Mouse (Mus musculus) kidney, embryonic 16.5 days (tissue): ENCODE data around the gene Aqp6. TPM values are rescaled to one million over a fixed set of nuclear protein-coding genes. Genes with fewer than 3 reads are reported as not detected.

ENCODE experiments used
- ATAC-seq: fragments of 200-750 bp; cut with Nextera tagmentation; 2 replicates; pipeline ENCODE4 v1.8.0; 2017; ENCODE audit warnings: moderate TSS enrichment; ENCODE audit not compliant: low FRiP score, low TSS enrichment
- H3K27ac ChIP-seq: fragments of 300-500 bp; sonication (generic); 2 replicates; pipeline ENCODE4 v1.5.1; 2014; ENCODE audit warnings: low read length
- H3K27me3 ChIP-seq: fragments of 300-500 bp; sonication (generic); 2 replicates; pipeline ENCODE4 v1.6.1; 2014; ENCODE audit warnings: low read length, control low read depth, mixed read lengths; ENCODE audit not compliant: insufficient read depth
- H3K36me3 ChIP-seq: fragments of 300-500 bp; sonication (generic); 2 replicates; pipeline ENCODE4 v1.6.1; 2014; ENCODE audit warnings: low read length, control low read depth, mixed read lengths; ENCODE audit not compliant: insufficient read depth
- H3K4me1 ChIP-seq: fragments of 300-500 bp; sonication (generic); 2 replicates; pipeline ENCODE4 v1.6.1; 2014; ENCODE audit warnings: low read length, control low read depth, mixed read lengths; ENCODE audit not compliant: insufficient read depth
- H3K4me2 ChIP-seq: fragments of 300-500 bp; sonication (generic); replicated peaks from 2 replicates; pipeline ENCODE4 v1.6.1; 2014; ENCODE audit warnings: low read depth, low read length
- H3K4me3 ChIP-seq: fragments of 300-500 bp; sonication (generic); 2 replicates; pipeline ENCODE4 v1.5.1; 2014; ENCODE audit warnings: mild to moderate bottlenecking, low read length
- H3K9ac ChIP-seq: fragments of 300-500 bp; sonication (generic); replicated peaks from 2 replicates; pipeline ENCODE4 v1.6.1; 2014; ENCODE audit warnings: low read length
- H3K9me3 ChIP-seq: fragments of 300-500 bp; sonication (generic); 2 replicates; pipeline ENCODE4 v1.6.1; 2016; ENCODE audit warnings: low read length, control low read depth
- WGBS: fragments of 180-500 bp; shearing (Covaris S2); extraction: QIAGEN DNeasy Blood & Tissue Kit; methylation state at CpG from one replicate; pipeline ENCODE4 v1.1.7; 2014; 5-methylcytosine and 5-hydroxymethylcytosine counted together
- polyA plus RNA-seq: library from polyadenylated mRNA; unstranded; fragments of >200 nt; fragmentation: Nextera tagmentation; extraction: Ambion mirVana; gene quantifications from 2 replicates; pipeline ENCODE4 v1.2.1, GENCODE M21; 2015

Aqp6 gene
- polyA plus RNA-seq, 1 experiment from 2014 or later, result not detected

DNA sequence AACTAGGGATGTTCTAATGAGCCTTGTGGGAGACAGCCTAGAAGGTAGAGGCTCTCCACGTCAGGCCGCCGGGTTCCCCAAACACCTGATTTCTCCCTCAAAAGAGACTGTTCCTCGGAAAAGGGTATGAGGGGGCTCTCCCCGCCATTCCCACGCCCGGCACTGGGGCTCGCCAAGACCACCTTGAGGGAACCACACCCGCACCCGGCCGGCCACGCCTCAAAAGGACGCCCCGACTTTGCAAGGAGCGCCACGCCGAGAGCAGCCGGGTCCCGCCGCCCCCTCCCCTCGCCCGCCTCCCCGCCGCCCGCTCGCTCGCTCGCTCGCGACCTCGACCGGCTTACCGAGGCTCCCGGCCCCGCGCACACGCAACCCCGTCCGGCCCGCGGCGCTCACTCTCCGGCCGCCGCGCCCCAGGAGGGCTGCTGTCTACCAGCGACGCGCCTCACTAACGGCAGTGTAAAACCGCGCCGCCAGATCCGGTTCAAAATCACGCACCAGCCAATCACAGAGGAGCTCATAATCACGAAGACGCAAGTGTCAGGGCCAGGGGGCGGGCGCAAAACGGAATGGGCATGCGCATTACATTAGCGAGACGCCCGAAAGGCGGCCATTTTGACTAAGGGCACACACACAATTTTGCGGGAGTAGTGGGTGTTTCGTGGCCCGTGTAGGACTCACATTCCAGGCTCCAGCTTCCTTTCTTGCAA lies 50.1 kb downstream of the Aqp6 start, which contains the start of gene Racgap1:
Racgap1 (minus strand) TSS at position 494 of the 710 bp plus-strand sequence.
- H3K27me3 ChIP-seq, result peaks cover 20% of the 10 kb centered on the region
- H3K9ac ChIP-seq, result peak within 1 kb of the TSS; percentile 78
- peak within 1 kb of the TSS; percentile 5; the same call in 1 of the 2 replicates for H3K27ac ChIP-seq
- H3K4me2 ChIP-seq, result peak within 1 kb of the TSS; percentile 62
- under 1% methylated on average over 61 of the region's 68 CpGs for WGBS
- ATAC-seq, result peak; percentile 97
- H3K4me1 ChIP-seq, result peaks cover 37% of the 10 kb centered on the region
- H3K4me3 ChIP-seq, result peak within 1 kb of the TSS; percentile 80
- H3K9me3 ChIP-seq, result no peaks in the 10 kb centered on the region
- no peaks in the 10 kb centered on the region for H3K36me3 ChIP-seq

DNA sequence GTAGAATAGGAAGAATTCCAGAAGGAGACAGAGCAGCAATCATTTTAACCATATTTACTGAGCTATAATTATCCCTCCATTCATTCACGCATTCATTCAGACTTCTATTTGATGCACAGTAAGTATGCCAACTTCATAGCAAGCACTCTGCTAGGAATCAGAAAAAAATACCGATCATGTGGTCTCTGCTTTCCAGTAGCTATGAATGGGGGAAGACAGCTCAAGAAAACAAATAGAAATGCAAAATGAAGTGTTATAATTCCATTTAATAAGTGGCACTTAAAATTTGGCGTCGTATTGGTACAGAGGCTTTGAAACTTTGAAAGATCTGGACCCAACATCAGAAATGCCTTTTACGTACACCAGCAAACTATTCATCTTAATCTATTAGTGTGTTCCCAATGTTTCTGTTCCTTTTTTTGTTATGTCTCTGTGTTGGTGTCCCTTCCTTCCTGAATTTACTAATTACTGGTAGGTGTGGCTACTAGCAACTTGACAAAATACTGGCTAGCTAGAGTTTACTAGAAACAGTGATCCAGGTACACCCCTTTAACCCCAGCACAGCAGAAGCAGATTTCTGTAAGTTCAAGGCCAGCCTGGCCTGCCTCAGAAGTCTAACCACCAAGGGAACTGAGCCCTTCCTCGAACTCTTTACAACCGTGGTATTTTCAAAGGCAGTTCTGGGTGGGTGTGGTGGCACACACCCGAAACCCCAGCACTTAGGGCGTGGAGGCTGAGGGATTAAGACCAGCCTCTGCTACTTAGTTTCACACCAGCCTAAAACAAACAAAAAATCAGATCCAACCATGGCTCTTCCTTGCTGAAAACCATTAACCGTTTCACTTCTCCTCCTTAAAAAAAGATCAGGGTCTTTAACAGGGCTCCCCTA lies 51.0 kb downstream of the Aqp6 start:
- Histone ChIP-seq H3K27ac (no peak overlapping the region), H3K4me2 (peak overlapping the region; percentile 62), H3K4me3 (peak overlapping the region; percentile 80), H3K9ac (no peak overlapping the region; the same call in 1 of the 2 replicates), H3K4me1 (peaks cover 37% of the 10 kb centered on the region), H3K36me3 (no peaks in the 10 kb centered on the region), H3K27me3 (peaks cover 20% of the 10 kb centered on the region), H3K9me3 (no peaks in the 10 kb centered on the region)
- no peak for ATAC-seq
- WGBS, result 76% methylated on average over 10 of the region's 10 CpGs

DNA sequence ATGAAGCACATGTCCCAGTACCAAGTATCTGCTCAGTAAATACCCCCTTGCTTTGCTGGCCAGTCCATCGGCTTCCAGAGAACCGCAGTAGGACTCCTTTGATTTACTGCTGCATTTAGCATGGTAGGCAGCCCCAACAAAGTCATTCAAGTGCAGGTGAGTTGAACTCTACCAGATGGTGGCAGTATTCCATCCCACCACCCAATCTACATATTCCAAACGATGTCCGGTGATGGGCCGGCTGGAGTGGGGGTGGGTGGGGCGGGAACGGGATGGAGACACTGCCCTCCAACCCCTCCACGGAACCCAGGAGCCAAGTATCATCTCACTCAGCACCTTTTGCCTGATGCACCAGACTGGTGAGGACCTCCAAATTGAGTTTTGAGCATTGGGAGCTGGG lies 52.1 kb downstream of the Aqp6 start:
- 3% methylated on average over 8 of the region's 8 CpGs for WGBS
- peak overlapping the region; percentile 21 for H3K4me3 ChIP-seq
- H3K9me3 ChIP-seq, result no peaks in the 10 kb centered on the region
- peak overlapping the region; percentile 51 for H3K4me2 ChIP-seq
- no peaks in the 10 kb centered on the region for H3K36me3 ChIP-seq
- peaks cover 20% of the 10 kb centered on the region for H3K27me3 ChIP-seq
- no peak overlapping the region for H3K27ac ChIP-seq
- no peak overlapping the region for H3K9ac ChIP-seq
- peaks cover 30% of the 10 kb centered on the region for H3K4me1 ChIP-seq
- ATAC-seq, result no peak

DNA sequence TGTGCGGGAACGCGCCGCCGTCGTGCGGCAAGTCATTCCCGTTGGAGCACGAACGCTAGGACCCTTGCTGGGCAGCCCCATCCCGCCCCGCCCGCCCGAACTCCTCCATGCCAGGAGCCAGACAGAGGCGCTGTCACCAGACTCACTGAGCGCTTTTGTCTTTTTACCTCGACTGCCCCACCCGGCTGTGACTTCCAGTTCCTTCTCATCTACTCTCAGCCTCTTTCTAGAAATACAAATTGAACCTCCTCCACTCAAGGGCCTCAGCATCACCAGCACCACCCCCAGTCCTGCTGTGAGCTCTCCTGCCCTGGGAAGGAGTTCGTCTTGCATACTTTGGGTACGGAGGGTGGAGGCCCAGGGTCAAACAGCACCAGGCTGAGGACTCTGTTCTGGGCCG lies 52.7 kb downstream of the Aqp6 start:
- Histone ChIP-seq H3K27me3 (peaks cover 20% of the 10 kb centered on the region), H3K36me3 (no peaks in the 10 kb centered on the region), H3K4me3 (peak overlapping the region; percentile 21), H3K27ac (no peak overlapping the region), H3K4me1 (peaks cover 27% of the 10 kb centered on the region), H3K9ac (no peak overlapping the region), H3K4me2 (peak overlapping the region; percentile 51), H3K9me3 (no peaks in the 10 kb centered on the region)
- ATAC-seq, result no peak
- 4% methylated on average over 21 of the region's 21 CpGs for WGBS

Other genes with a start within 250 kb of the Aqp6 start
- 27.1 and 29.8 TPM in 2 replicates for gene Fmnl3, start 230.9 kb upstream of the Aqp6 start, polyA plus RNA-seq
- 634 and 653 TPM in 2 replicates for gene Tmbim6, start 208.5 kb upstream of the Aqp6 start, polyA plus RNA-seq
- 9.3 and 10.9 TPM in 2 replicates for gene Nckap5l, start 143.7 kb upstream of the Aqp6 start, polyA plus RNA-seq
- gene Bcdin3d, start 126.7 kb upstream of the Aqp6 start, polyA plus RNA-seq, result 16.8 and 18.2 TPM in 2 replicates
- gene Faim2, start 73.2 kb upstream of the Aqp6 start, polyA plus RNA-seq, result 0.32 and 0.50 TPM in 2 replicates
- 109 and 159 TPM in 2 replicates for gene Aqp2, start 22.3 kb upstream of the Aqp6 start, polyA plus RNA-seq
- gene Aqp5, start 10.6 kb upstream of the Aqp6 start, polyA plus RNA-seq, result 3.7 and 5.0 TPM in 2 replicates
- gene Racgap1, start 50.3 kb downstream of the Aqp6 start, polyA plus RNA-seq, result 143 and 157 TPM in 2 replicates
- 1.7 TPM in 2 replicates for gene Asic1, start 69.0 kb downstream of the Aqp6 start, polyA plus RNA-seq
- 49.8 and 56.3 TPM in 2 replicates for gene Smarcd1, start 100.7 kb downstream of the Aqp6 start, polyA plus RNA-seq
- not detected in 2 replicates for gene Gm17349, start 104.1 kb downstream of the Aqp6 start, polyA plus RNA-seq
- 45.4 and 46.1 TPM in 2 replicates for gene Gpd1, start 116.1 kb downstream of the Aqp6 start, polyA plus RNA-seq
- gene Cox14, start 124.2 kb downstream of the Aqp6 start, polyA plus RNA-seq, result 193 and 197 TPM in 2 replicates
- 86.2 and 87.2 TPM in 2 replicates for gene Cers5, start 171.5 kb downstream of the Aqp6 start, polyA plus RNA-seq